Mouse (Mus musculus): Measurements from ENCODE around the gene Insc. TPM values are rescaled to one million over a fixed set of nuclear protein-coding genes. Genes with fewer than 3 reads are reported as not detected.
"Not testable (repeated sequence)": the region's sequence is repeated elsewhere in the genome, so short reads cannot be mapped to it uniquely, and the experiment has no call there.

The Insc gene
- total RNA-seq (2021): under 1 TPM; 0.26 to 0.52 TPM
- long read RNA-seq, experiment 1: 0 reads
- long read RNA-seq, experiment 2: 0 reads

DNA sequence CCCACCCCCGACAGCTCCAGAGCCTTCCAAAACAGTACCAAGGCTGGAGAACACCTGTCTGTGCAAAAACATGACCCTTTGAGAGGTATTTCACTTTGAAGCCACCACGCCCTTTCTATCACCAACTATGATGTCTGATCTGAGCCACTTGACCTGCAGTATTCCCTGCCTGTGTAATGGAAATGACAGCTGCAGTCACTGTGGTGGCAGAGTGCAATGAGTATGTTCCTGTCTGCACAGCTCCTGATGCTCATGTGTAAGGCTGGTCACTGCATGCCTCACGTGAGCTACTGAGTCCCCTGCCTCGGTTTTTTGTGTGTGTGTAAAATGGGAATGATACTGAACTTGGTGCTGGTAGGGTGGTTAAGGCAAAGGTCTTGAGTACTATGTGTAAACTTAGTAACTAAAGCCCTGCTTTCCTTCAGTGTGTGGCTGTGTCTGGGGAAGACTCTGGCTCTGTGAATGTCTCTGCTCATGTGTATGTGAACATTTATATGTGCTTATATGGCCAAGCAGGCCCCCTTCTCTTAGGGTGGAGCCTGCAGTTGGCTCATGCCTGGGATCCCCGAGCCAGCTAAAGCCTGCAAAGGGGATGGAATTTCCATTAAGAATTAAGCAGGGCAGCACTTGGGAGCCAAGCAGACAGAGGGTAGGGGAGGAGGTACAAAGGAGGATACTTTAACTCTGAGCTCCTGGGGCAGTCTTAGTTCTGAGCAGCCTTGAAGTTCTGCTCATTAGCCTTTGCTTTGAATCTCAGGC is at the start of gene Insc:
TSS of gene Insc (plus strand) at position 673 of the 759 bp plus-strand sequence.
- DNase-seq: no peak

- no peak for DNase-seq
Observed at GRCm38 (mm10) chr7:114700871-114701270, 42.6 kb upstream of the Insc start.

GRCm38 (mm10) chr7:114706716-114707115 is 36.8 kb upstream of the Insc start:
- DNase-seq: peak in 1 of 2 experiments; percentile 3

GRCm38 (mm10) chr7:114707398-114707797 is 36.1 kb upstream of the Insc start:
- no peak for DNase-seq

- no peak for DNase-seq
Observed at GRCm38 (mm10) chr7:114710419-114710818, 33.1 kb upstream of the Insc start.

GRCm38 (mm10) chr7:114712523-114712922 is 31.0 kb upstream of the Insc start:
- no peak for DNase-seq

DNA sequence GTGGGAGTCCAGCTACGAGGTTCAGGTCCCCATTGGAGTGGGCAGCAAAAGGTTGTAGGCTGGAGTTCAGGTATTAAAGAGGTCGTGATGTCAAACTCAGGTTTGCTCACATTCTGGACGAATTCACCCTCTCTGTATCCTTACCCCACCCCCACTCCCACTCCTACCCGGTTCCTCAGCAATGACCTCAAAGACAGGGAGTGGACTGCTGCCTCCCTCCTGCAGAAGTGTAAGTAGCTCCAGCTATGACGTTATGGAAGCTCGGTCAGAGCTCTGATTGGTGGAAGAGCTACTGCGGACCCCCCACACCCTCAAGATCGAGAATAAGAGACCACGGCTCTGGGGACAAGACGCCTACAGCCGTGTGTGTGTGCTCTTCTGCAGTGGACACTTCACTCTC is 25.2 kb upstream of the Insc start, which contains the start of gene Calcb:
TSS of gene Calcb (plus strand) at position 344 of the 400 bp plus-strand sequence.
- DNase-seq: no peak

GRCm38 (mm10) chr7:114719381-114720131 is 23.9 kb upstream of the Insc start:
- DNase-seq: peak; percentile 19 to 30

DNA sequence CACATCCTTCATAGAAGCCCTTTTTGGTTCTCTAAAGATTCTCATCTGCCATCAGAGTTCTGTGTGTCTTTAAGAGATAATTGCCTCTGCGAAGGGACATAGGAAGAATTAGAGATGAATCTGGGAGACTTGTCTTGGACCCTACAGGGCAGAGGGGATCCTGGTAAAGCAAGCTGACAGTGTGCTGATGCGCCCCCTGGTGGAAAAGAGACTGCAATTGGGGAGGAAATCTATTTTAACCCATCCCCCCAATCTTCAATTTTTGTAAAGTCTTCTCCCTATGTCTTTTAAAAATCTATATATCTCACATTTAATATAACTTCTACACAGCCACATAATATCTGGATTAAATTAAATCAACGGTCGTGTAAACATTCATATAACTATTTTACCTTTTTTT is 13.8 kb upstream of the Insc start:
- DNase-seq: not testable (repeated sequence)

DNA sequence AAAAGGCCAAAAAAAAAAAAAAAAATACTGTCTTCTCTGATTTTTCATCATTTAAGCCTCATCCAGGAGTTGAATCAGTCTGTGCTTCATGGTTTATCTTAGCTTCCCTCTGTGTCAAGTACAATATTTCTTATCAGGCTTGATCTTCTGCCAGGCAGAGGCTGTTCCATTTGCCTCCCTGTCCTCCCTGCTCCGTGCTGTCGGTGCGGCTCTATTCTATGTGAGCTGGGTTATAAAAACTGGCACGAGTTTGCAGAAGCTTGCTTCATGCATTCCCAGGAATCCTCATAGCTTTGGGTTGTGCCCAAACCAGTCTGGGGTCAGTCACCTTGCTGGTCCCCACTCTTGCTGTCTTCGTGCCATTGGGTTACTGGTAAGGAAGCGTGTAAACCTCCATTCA is 12.3 kb upstream of the Insc start:
- DNase-seq: peak in 1 of 2 experiments; percentile 8

- not testable (repeated sequence) for DNase-seq
Observed at GRCm38 (mm10) chr7:114731700-114732099, 11.8 kb upstream of the Insc start.

GRCm38 (mm10) chr7:114736256-114736655 is 7.2 kb upstream of the Insc start:
- DNase-seq: no peak

GRCm38 (mm10) chr7:114738166-114738565 is 5.3 kb upstream of the Insc start:
- peak in 1 of 2 experiments; percentile 10 for DNase-seq

GRCm38 (mm10) chr7:114740360-114741165 is 2.9 kb upstream of the Insc start:
- DNase-seq: no peak

GRCm38 (mm10) chr7:114744639-114745245 is 1.2 kb downstream of the Insc start:
- no peak for DNase-seq

- peak in 1 of 2 experiments; percentile 19 for DNase-seq
Observed at GRCm38 (mm10) chr7:114745481-114746271, 2.2 kb downstream of the Insc start.

GRCm38 (mm10) chr7:114747596-114747995 is 4.1 kb downstream of the Insc start:
- no peak for DNase-seq

DNA sequence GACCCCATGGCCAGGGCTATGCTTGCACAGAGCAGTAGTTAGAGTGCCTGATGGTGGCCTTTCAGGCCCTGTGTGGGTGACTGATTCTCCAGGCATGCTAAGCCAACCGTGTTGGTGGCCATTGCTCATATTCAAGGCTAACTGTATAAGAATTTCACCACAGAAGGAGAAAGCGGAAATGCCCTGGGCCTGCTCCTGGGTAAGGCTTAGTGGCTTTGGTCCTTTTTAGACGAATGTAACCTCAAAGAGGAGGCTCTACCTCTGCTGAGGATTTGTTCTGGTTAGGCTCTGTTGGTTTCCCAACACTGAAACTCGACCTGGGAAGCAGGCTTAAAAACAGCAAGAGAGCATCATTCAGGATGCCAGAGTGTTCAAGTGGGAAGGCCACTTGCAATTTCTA is 4.7 kb downstream of the Insc start:
- no peak for DNase-seq

DNA sequence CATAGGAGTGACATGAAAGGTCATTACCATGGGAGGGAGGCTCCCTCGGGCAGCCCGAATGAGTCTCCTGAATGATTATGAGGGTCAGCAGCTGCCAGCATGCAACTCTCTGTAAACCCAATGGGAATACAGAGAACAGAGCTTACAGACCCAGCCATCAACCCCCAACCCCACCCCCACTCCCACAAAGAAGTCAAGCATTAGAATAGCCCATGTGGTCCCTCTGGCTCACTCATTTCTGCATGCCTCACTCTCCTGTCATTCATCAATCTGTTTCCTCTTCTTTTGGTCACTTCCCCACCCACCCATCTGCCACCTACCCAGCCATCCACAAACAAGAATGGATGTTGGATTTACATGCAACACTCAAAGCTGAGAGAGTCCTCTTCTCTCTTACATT is 10.0 kb downstream of the Insc start:
- no peak for DNase-seq

DNA sequence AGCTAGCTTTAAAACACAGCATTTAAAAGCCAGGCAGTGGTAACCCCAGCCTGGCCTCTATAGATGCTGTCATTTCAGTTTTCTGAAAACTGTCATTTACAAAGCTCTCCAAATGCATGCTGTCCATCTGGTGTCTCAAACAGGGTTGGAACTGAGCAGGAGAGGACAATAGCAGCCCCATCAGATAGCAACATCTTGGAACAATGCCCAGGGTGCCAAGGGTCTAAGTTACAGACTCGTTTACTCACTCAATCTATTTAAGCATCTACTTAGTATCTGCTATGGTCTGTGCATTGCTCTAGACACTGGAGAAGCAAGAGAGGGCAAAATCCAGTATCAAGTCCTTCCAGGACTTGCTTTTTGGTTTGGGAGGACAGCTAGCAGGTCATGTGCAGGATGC is 10.7 kb downstream of the Insc start:
- DNase-seq: no peak

GRCm38 (mm10) chr7:114754626-114755025 is 11.1 kb downstream of the Insc start:
- no peak for DNase-seq

All from heart, adult 18-20 months (tissue).